Mouse (Mus musculus) neural tube, embryonic 13.5 days (tissue): ENCODE measurements around the gene Mta3. TPM values are rescaled to one million over a fixed set of nuclear protein-coding genes. Genes with fewer than 3 reads are reported as not detected.

Source experiments
- ATAC-seq: fragments of 200-750 bp; cut with Nextera tagmentation; 2 replicates; pipeline ENCODE4 v1.8.0; 2017; ENCODE audit warnings: low read depth, mild to moderate bottlenecking, moderate TSS enrichment, moderate library complexity
- H3K27ac ChIP-seq: fragments of 300-500 bp; sonication (generic); replicated peaks from 2 replicates; pipeline ENCODE4 v1.5.1; 2015; ENCODE audit warnings: moderate library complexity, mild to moderate bottlenecking, inconsistent platforms
- H3K27me3 ChIP-seq: fragments of 300-500 bp; sonication (generic); 2 replicates; pipeline ENCODE4 v1.6.1; 2015; ENCODE audit warnings: mild to moderate bottlenecking, inconsistent platforms
- H3K36me3 ChIP-seq: fragments of 300-500 bp; sonication (generic); 2 replicates; pipeline ENCODE4 v1.6.1; 2015; ENCODE audit warnings: mild to moderate bottlenecking, inconsistent platforms
- H3K4me1 ChIP-seq: fragments of 300-500 bp; sonication (generic); replicated peaks from 2 replicates; pipeline ENCODE4 v1.6.1; 2015; ENCODE audit warnings: inconsistent platforms
- H3K4me2 ChIP-seq: fragments of 300-500 bp; sonication (generic); 2 replicates; pipeline ENCODE4 v1.6.1; 2015; ENCODE audit warnings: inconsistent platforms, mild to moderate bottlenecking, moderate library complexity
- H3K4me3 ChIP-seq: fragments of 300-500 bp; sonication (generic); 2 replicates; pipeline ENCODE4 v1.5.1; 2015; ENCODE audit warnings: mild to moderate bottlenecking, inconsistent platforms
- H3K9ac ChIP-seq: fragments of 300-500 bp; sonication (generic); 2 replicates; pipeline ENCODE4 v1.6.1; 2015; ENCODE audit warnings: moderate library complexity, mild to moderate bottlenecking, inconsistent platforms
- H3K9me3 ChIP-seq: fragments of 300-500 bp; sonication (generic); 2 replicates; pipeline ENCODE4 v1.6.1; 2016; ENCODE audit warnings: inconsistent platforms
- WGBS: fragments of 180-500 bp; shearing (Covaris S2); methylation state at CpG from one replicate; pipeline ENCODE4 v1.1.7; 2015; 5-methylcytosine and 5-hydroxymethylcytosine counted together
- polyA plus RNA-seq: library from polyadenylated mRNA; unstranded; fragments of >200 nt; fragmentation: Nextera tagmentation; extraction: Ambion mirVana; gene quantifications from 2 replicates; pipeline ENCODE4 v1.2.1, GENCODE M21; 2015

The Mta3 gene
- polyA plus RNA-seq, 1 experiment from 2014 or later, result 38.6 TPM

DNA sequence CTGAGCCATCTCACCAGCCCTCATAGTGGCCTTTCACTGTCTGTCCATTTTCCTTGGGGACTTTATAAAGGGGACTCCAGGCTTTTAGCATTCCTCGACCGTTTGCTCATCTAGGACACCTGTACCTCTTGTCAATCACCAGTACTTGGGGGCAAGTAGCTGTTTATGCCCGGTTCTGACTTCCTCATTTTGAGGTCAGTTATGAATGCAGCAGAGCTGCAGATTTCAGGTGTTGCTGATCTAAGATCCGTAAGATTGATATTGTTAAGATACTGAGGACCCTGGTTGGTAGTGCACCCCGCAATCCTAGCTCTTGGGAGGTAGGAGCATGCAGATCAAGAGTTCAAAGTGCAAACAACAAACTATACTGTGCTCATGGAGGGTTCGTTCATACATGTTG, 64.4 kb downstream of the Mta3 start:
- no peaks in the 10 kb centered on the region for H3K9me3 ChIP-seq
- H3K27ac ChIP-seq, result no peak overlapping the region
- H3K27me3 ChIP-seq, result no peaks in the 10 kb centered on the region
- no peak overlapping the region for H3K4me2 ChIP-seq
- no peak for ATAC-seq
- no peak overlapping the region for H3K9ac ChIP-seq
- WGBS, result 88% methylated on average over 6 of the region's 6 CpGs
- peaks cover 14% of the 10 kb centered on the region for H3K4me1 ChIP-seq
- no peak overlapping the region for H3K4me3 ChIP-seq
- peaks cover 10% of the 10 kb centered on the region for H3K36me3 ChIP-seq

DNA sequence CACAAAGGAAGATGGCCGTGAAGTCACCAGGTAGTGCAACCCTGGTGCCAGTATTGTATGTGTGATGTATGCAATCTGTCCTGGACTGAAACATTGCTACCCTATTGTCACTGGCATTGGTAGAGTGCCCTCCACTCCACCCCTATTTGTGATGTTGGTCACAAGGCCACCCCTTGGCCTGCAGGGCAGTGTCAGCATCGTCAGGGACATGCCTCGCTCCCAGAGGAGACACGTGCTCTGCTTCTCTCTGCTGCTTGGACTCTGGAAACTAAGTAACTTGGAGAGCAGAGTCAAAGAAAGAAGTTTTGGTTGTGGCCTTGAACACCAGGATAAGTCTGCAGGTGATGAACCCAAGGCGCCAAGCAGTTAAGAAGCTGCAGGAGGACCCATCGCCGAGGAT, 65.0 kb downstream of the Mta3 start:
- Histone ChIP-seq H3K27ac (no peak overlapping the region), H3K36me3 (peaks cover 10% of the 10 kb centered on the region), H3K4me2 (no peak overlapping the region), H3K27me3 (no peaks in the 10 kb centered on the region), H3K4me1 (peaks cover 14% of the 10 kb centered on the region), H3K4me3 (no peak overlapping the region), H3K9ac (no peak overlapping the region), H3K9me3 (no peaks in the 10 kb centered on the region)
- no peak for ATAC-seq
- WGBS, result 89% methylated on average over 7 of the region's 7 CpGs

DNA sequence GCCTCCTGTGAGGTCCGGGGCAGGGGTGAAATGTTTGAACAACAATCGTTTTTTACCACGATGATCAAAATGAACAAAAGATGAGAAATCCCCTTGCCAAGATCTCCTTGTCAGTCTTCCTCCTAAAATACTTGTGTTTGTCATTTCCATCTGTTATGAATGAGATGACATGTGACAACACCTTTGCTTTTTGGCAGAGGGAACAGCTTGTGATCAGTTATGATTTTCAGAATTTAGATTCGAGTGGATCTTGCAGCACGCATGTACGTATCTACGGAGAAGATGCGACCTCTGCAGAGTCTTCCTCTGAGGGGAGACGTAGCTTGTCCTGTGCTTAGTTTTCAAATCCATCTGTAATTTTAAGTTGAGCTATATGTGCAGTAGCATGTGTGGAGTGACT, 66.1 kb downstream of the Mta3 start:
- Histone ChIP-seq H3K27ac (no peak overlapping the region), H3K9me3 (no peaks in the 10 kb centered on the region), H3K4me2 (no peak overlapping the region), H3K4me1 (peaks cover 14% of the 10 kb centered on the region), H3K4me3 (no peak overlapping the region), H3K27me3 (no peaks in the 10 kb centered on the region), H3K9ac (no peak overlapping the region), H3K36me3 (peaks cover 7% of the 10 kb centered on the region)
- ATAC-seq, result no peak
- 91% methylated on average over 9 of the region's 9 CpGs for WGBS

DNA sequence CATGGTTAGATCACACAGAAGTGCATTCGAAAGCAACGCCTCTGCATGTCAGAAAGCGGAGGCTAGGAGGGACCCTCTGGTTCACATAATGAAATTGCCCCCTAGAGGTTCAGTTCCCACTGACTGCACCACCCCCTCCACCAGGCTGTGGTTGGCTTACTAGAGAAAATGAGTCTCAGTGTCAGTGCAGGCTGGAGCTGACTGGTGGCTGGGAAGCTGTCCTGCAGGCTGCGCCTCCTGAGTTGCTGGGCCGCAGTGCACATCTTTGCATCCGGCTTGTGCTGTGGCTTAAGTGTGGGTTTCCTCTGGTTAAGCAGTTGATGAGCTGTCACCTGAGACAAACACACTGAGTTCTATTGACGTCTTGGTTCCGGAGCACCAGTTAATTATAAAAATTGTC, 66.7 kb downstream of the Mta3 start:
- WGBS, result 36% methylated on average over 8 of the region's 8 CpGs
- Histone ChIP-seq H3K4me1 (peaks cover 14% of the 10 kb centered on the region), H3K9me3 (no peaks in the 10 kb centered on the region), H3K4me2 (no peak overlapping the region), H3K27me3 (no peaks in the 10 kb centered on the region), H3K36me3 (peaks cover 6% of the 10 kb centered on the region; the same call in 1 of the 2 replicates), H3K4me3 (no peak overlapping the region), H3K9ac (0 out of 2 replicates have a peak overlapping the region, but pooled peaks have one; percentile 3), H3K27ac (0 out of 2 replicates have a peak overlapping the region, but pooled peaks have one; percentile 18)
- peak; percentile 84 for ATAC-seq

DNA sequence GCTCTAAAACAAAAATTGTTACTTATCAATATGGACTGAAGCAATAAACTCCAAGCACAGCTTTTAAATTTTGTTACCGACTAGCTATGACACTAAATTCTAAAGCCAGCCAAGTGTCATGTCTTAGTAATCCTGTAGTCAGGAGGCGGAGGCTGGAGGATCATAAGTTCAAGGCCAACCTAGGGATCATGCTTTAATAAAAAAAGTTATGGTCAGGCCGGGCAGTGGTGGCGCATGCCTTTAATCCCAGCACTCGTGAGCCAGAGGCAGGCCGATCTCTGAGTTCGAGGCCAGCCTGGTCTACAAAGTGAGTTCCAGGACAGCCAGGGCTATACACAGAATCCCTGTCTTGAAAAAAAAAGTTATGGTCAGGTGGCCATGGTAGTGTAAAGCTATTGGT, 71.0 kb downstream of the Mta3 start:
- no peak overlapping the region for H3K27ac ChIP-seq
- no peak overlapping the region for H3K4me2 ChIP-seq
- ATAC-seq, result no peak
- peaks cover 14% of the 10 kb centered on the region for H3K4me1 ChIP-seq
- H3K9me3 ChIP-seq, result no peaks in the 10 kb centered on the region
- no peak overlapping the region for H3K4me3 ChIP-seq
- H3K9ac ChIP-seq, result no peak overlapping the region
- H3K27me3 ChIP-seq, result no peaks in the 10 kb centered on the region
- no peaks in the 10 kb centered on the region for H3K36me3 ChIP-seq
- WGBS, result 96% methylated on average over 7 of the region's 7 CpGs

DNA sequence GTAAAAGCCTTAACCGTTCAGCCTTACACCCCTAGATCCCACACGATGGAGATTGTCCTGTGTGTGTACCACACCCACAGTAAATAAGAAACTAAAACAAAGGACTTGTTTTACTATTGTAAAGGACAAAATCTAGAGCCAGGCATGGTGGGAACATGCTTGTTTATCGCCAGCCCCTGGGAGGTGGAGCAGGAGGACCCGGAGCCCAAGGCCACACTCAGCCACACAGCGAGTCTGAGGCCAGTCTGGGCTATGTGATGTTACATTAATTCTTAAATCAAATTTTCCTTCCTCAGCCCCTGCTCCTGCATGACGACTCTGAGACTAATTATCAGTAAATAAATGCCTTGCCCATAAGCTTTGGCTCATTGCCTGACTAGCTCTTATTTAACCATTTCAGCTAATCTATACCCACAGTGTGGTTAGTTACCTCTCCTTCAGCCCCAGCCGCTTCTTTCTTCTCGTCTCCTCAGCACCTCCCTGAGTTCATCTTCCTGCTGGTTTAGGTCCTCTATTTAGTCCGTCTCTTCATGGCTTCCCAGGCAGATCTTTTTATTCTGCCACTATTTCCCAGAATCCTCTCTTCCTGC, 71.6 kb downstream of the Mta3 start:
- Histone ChIP-seq H3K9me3 (no peaks in the 10 kb centered on the region), H3K27ac (no peak overlapping the region), H3K36me3 (no peaks in the 10 kb centered on the region), H3K27me3 (no peaks in the 10 kb centered on the region), H3K4me1 (peaks cover 9% of the 10 kb centered on the region), H3K4me3 (no peak overlapping the region), H3K9ac (no peak overlapping the region), H3K4me2 (no peak overlapping the region)
- WGBS, result 73% methylated on average over 9 of the region's 9 CpGs
- no peak for ATAC-seq

DNA sequence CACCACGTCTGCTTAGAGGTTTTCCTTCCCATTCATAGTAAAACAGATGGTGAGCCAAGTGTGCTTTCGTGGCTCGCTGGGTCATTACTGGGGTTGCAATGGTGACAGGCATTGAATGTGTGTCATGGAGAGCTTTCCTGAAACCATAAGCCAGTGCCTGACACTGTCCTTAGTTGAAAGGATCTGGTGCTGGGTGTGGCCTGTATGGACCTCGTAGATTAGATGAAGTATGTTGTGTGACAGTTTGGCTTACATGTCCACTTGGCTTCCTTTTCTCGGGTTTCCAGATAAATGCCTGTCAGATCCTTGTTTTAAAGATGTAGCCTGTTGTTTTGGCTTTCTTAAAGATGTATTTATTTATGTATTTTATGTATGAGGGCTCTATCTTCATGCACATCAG, 74.3 kb downstream of the Mta3 start:
- H3K4me3 ChIP-seq, result no peak overlapping the region
- peaks cover 10% of the 10 kb centered on the region for H3K36me3 ChIP-seq
- no peak overlapping the region for H3K27ac ChIP-seq
- H3K9me3 ChIP-seq, result no peaks in the 10 kb centered on the region
- ATAC-seq, result no peak
- no peaks in the 10 kb centered on the region; the same call in 1 of the 2 replicates for H3K4me1 ChIP-seq
- 90% methylated on average over 5 of the region's 5 CpGs for WGBS
- no peak overlapping the region for H3K4me2 ChIP-seq
- no peaks in the 10 kb centered on the region for H3K27me3 ChIP-seq
- H3K9ac ChIP-seq, result no peak overlapping the region

DNA sequence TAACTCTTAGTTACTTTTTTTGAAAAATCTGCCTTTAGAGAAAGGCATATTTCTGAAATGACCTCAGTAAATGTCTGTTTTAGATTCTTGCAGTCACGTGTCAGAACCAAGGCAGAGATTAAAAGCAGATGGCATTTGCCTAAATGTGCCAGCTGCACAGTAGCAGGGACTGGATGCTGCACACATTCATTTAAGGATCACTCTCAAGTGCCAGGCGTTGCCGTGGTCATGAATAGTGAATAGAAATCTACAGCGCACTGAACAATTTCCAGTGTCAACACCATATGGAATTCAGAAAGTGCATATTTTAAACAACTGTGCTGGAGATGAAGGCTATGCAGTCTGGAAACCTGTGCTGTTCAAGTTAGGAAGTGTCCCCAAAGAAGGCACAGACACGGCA, 76.8 kb downstream of the Mta3 start:
- 0 out of 2 replicates have a peak, but pooled peaks have one; percentile 37 for ATAC-seq
- no peaks in the 10 kb centered on the region for H3K27me3 ChIP-seq
- no peak overlapping the region for H3K9ac ChIP-seq
- H3K4me3 ChIP-seq, result no peak overlapping the region
- WGBS, result 47% methylated on average over 5 of the region's 5 CpGs
- no peak overlapping the region for H3K4me2 ChIP-seq
- peaks cover 14% of the 10 kb centered on the region for H3K36me3 ChIP-seq
- H3K4me1 ChIP-seq, result no peaks in the 10 kb centered on the region; the same call in 1 of the 2 replicates
- no peak overlapping the region for H3K27ac ChIP-seq
- no peaks in the 10 kb centered on the region for H3K9me3 ChIP-seq

DNA sequence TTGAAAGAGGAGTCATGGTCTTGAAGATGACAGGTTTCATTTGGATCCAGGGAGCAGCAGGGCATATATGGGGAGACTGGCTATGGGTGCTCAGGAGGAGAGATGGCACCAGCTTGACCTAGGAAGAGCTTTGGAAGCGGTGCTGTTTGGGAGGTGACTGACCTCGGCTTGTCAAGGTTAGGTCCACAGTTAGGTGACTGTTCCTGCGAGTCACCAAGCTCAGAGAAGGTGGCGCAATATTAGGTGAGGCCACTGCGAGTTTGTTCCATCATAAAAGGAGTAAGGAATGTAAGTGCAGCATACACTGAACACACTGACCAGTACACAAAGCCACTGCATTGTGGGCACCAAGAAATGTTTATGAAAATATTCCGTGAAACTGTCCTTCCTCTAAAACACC, 80.5 kb downstream of the Mta3 start:
- no peak for ATAC-seq
- no peaks in the 10 kb centered on the region for H3K9me3 ChIP-seq
- no peaks in the 10 kb centered on the region; the same call in 1 of the 2 replicates for H3K4me1 ChIP-seq
- H3K36me3 ChIP-seq, result peaks cover 14% of the 10 kb centered on the region
- no peaks in the 10 kb centered on the region for H3K27me3 ChIP-seq
- 97% methylated on average over 6 of the region's 6 CpGs for whole genome bisulfite sequencing
- no peak overlapping the region for H3K27ac ChIP-seq
- no peak overlapping the region for H3K4me3 ChIP-seq
- H3K4me2 ChIP-seq, result no peak overlapping the region
- H3K9ac ChIP-seq, result no peak overlapping the region

DNA sequence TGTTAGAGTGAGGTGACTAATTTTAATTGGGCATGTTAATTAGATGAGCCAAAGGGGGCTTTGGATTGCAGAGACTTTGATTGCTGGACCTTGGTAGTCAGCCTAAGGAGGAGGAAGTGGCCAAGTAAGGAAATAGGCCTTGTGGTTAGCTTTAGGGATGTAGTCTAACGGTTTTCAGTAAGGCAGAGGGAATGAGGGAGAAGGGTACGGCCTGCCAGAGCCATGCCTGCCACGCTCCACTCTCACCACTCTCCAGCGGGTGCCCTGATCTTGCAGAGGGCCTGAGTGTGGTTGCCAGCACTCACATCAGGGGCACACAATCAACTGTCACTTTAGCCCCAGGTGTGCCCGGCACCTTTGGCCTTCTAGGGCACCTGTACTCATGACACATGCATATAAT, 84.2 kb downstream of the Mta3 start:
- H3K27ac ChIP-seq, result no peak overlapping the region
- no peaks in the 10 kb centered on the region for H3K9me3 ChIP-seq
- WGBS, result 81% methylated on average over 5 of the region's 5 CpGs
- no peak overlapping the region for H3K4me3 ChIP-seq
- H3K4me2 ChIP-seq, result no peak overlapping the region
- no peak overlapping the region for H3K9ac ChIP-seq
- peaks cover 13% of the 10 kb centered on the region for H3K4me1 ChIP-seq
- no peak for ATAC-seq
- 0 out of 2 replicates have a peak, but pooled peaks cover 4% of the 10 kb centered on the region for H3K36me3 ChIP-seq
- H3K27me3 ChIP-seq, result no peaks in the 10 kb centered on the region

DNA sequence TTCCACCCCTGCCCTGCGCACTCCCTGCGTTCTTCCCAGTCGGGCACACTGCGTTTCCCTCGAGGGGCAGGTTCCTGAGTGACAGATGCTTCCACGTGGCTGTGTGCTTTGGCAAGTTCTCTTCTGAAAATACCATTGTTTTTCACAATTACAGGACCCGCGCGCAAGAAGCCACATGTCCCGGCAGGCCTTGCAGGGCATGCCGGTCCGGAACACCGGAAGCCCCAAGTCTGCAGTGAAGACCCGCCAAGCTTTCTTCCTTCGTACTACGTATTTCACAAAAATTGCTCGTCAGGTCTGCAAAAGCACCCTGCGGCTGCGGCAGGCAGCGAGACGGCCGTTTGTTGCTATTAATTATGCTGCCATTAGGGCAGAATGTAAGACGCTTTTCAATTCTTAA, 86.4 kb downstream of the Mta3 start:
- Histone ChIP-seq H3K4me2 (peak overlapping the region; percentile 56), H3K4me1 (peaks cover 13% of the 10 kb centered on the region), H3K9ac (peak overlapping the region; percentile 57; the same call in 1 of the 2 replicates), H3K9me3 (no peaks in the 10 kb centered on the region), H3K4me3 (peak overlapping the region; percentile 32), H3K27ac (0 out of 2 replicates have a peak overlapping the region, but pooled peaks have one; percentile 33), H3K36me3 (no peaks in the 10 kb centered on the region), H3K27me3 (no peaks in the 10 kb centered on the region)
- WGBS, result 43% methylated on average over 23 of the region's 23 CpGs
- no peak for ATAC-seq

DNA sequence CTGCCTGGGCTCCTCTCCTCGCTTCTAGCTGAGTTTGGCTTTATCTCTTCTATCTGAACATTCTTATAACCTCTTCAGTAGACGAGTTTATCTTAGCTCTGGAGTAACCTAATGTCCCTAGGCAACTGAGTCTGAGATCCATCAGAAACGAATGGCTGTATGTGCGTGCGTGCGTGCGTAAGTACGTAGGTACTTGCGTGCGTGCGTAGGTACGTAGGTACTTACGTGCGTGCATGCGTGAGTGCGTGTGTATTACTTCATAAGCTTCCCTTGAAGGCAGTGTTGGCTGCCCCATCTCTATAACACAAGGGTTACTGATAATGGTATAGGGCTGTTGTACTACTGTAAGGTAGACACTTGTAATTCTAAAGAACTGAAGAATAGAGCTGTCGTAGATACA, 89.2 kb downstream of the Mta3 start:
- no peaks in the 10 kb centered on the region for H3K27me3 ChIP-seq
- no peaks in the 10 kb centered on the region for H3K36me3 ChIP-seq
- ATAC-seq, result no peak
- 96% methylated on average over 17 of the region's 17 CpGs for WGBS
- H3K27ac ChIP-seq, result no peak overlapping the region
- no peak overlapping the region for H3K4me2 ChIP-seq
- H3K9me3 ChIP-seq, result no peaks in the 10 kb centered on the region
- H3K4me3 ChIP-seq, result no peak overlapping the region
- H3K9ac ChIP-seq, result no peak overlapping the region
- peaks cover 13% of the 10 kb centered on the region for H3K4me1 ChIP-seq

DNA sequence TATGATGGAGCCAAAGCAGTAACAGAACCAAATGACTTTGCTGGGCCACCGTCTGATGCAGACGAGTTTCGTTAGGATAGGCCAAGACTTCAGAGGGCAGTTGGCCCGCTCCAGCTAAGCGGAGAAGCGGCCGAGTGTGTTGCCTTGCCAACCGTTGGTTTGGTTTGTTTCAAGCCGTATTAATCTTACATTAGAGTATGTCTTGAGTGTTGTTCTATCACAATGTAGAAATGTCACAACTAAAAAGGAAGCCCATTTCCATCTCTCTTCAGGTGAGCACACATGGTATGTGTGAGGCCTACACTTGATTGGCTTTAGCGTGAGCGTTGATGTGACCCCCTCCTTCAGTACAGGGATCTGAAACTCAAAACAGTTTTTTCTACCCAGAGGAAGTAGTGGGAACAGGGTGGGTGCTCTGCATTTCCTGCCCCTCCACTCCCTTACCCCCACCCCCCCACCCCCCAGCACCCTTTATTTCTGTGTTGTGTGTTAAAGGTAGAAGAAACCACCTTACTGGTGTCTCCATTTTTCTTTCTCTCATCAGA, 93.6 kb downstream of the Mta3 start:
- H3K9me3 ChIP-seq, result no peaks in the 10 kb centered on the region
- no peak for ATAC-seq
- 92% methylated on average over 11 of the region's 11 CpGs for WGBS

More for the DNA sequence above, 93.6 kb downstream of the Mta3 start:
- peaks cover 26% of the 10 kb centered on the region for H3K36me3 ChIP-seq
- no peaks in the 10 kb centered on the region for H3K27me3 ChIP-seq
- no peak overlapping the region for H3K27ac ChIP-seq
- peaks cover 4% of the 10 kb centered on the region for H3K4me1 ChIP-seq
- H3K4me2 ChIP-seq, result no peak overlapping the region
- no peak overlapping the region for H3K9ac ChIP-seq
- H3K4me3 ChIP-seq, result no peak overlapping the region
